Comparison of ENCODE assay signal across 8 mouse cellular contexts in the genomic region with DNA sequence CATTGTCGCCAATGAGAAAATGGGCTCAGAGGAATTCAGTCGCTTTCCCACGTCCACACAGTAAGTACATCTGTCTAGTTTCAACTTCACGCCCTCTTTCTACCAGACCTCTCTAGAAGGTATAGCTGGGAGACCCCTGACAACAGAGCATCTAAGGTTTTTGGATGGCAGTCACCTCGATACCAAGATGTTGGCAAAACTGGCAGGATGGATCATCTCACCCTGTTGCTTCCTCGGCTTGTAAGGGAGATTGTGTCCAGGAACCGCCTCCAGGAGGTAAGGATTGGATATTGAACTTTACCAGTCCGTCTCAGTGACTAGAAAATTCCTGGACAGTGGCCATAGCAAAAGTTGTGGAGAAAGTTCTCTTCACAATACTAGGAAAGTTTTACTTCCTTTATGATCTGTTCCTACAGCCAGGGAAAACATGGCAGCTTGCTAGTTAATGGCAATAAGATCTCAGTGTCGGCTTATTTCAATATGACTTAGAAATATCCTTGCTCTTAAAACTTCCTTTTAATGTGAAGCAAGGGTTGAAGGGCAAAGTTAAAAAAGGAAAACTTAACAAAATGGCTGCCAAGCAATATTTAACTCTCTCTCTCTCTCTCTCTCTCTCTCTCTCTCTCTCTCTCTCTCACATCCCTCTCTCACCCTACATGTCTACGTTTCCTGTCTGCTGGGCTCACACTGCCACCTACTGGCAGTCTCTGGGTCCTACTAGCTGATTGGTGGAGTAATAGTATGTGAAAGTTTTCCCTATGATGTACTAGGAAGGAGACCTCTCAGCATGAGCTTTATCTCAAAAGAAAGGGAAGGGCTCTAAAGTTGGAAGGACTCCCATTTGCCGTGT. TPM values are rescaled to one million over a fixed set of nuclear protein-coding genes. Genes with fewer than 3 reads are reported as not detected.
DNase-seq lines count a peak whose midpoint lies in the region; ATAC-seq and TF ChIP-seq lines count a peak whose summit lies in the region.

No protein-coding gene starts in this region.

- no peak overlapping the region for H3K9ac ChIP-seq in hindbrain, embryonic 14.5 days

- no peak overlapping the region for H3K4me2 ChIP-seq in hindbrain, embryonic 14.5 days (replicated peaks)

- WGBS in hindbrain, embryonic 14.5 days: 68% methylated on average over 11 of the region's 11 CpGs

- no peak overlapping the region for H3K27ac ChIP-seq in hindbrain, embryonic 14.5 days

- POLR2A ChIA-PET in Patski (lab: Charles Lee): interaction anchor here (0.6 to 1.5 kb wide), 6 partner anchors 12 to 580 kb away, joined by 3 to 10 read pairs (median 4); no protein-coding TSS in a partner anchor

- CTCF ChIA-PET in Patski (lab: Charles Lee): interaction anchor here (0.6 to 10.1 kb wide), 51 partner anchors 7 to 284 kb away, joined by 3 to 72 read pairs (median 4); a partner anchor contains a TSS

- no peaks in the 10 kb centered on the region for H3K9me3 ChIP-seq in hindbrain, embryonic 14.5 days (ENCODE audit: control insufficient read depth, low read length)

- H3K4me1 ChIP-seq in hindbrain, embryonic 14.5 days (replicated peaks; ENCODE audit: control insufficient read depth, insufficient read depth, low read length): peaks cover 13% of the 10 kb centered on the region

- H3K36me3 ChIP-seq in hindbrain, embryonic 14.5 days (replicated peaks; ENCODE audit: control insufficient read depth, insufficient read depth): 0 out of 2 replicates have a peak, but pooled peaks cover 3% of the 10 kb centered on the region

- H3K27me3 ChIP-seq in Patski: no peaks in the 10 kb centered on the region
- H3K27me3 ChIP-seq in hindbrain, embryonic 14.5 days (ENCODE audit: control insufficient read depth, insufficient read depth, low read length): no peaks in the 10 kb centered on the region

- in situ Hi-C loops in Patski (cut with MboI; ENCODE audit: low pct_unique_long_range_greater_than_20kb): loop anchor here (5.0 to 10.0 kb wide), 4 partner anchors 65 to 443 kb away; no protein-coding TSS in a partner anchor

- H3K4me3 ChIP-seq in hindbrain, embryonic 14.5 days (replicated peaks; ENCODE audit: low read length): no peak overlapping the region

- TF ChIP-seq CTCF in Patski (IDR thresholded peaks at IDR 0.05): no peak

- DNase-seq in Patski (ENCODE audit: low read depth, low spot score): peak; percentile 69
- DNase-seq in cerebellum, postnatal 25 days: peak; percentile 86 to 93
- DNase-seq in frontal cortex, postnatal 36 days (ENCODE audit: low spot score in 2 of 2): peak; percentile 84 to 91
- DNase-seq in hindbrain, embryonic 14.5 days (ENCODE audit: low spot score): peak; percentile 92
- peak; percentile 67 to 91 for DNase-seq in layer of hippocampus, postnatal 25 days (ENCODE audit: extremely low spot score in 1 of 2, low spot score in 1 of 2)
- peak; percentile 91 for DNase-seq in lung, postnatal 14 days
- DNase-seq in retina, embryonic 14.5 days (ENCODE audit: low spot score): peak; percentile 93
- DNase-seq in thymus, postnatal 36 days: peak; percentile 86 to 89

- no peak for ATAC-seq in Patski
- ATAC-seq in hindbrain, embryonic 14.5 days (ENCODE audit: low FRiP score): 0 out of 2 replicates have a peak, but pooled peaks have one; percentile 36

RNA-seq across cellular contexts. Expression of a gene that starts 1.7 kb away (rescaled TPM):
- 136 TPM for polyA plus RNA-seq in Patski (2021)
- 132 and 142 TPM in 2 replicates for polyA plus RNA-seq in hindbrain, embryonic 14.5 days (2014; fragmentation: Nextera tagmentation; extraction: Ambion mirVana)
- 10 to 100 TPM; 31.6 to 31.9 TPM for total RNA-seq in layer of hippocampus, postnatal 25 days (2021)

RNA-seq across cellular contexts. Expression of a gene that starts 7.1 kb away (rescaled TPM):
- 0.04 TPM for polyA plus RNA-seq in Patski (2021)
- polyA plus RNA-seq in hindbrain, embryonic 14.5 days (2014; fragmentation: Nextera tagmentation; extraction: Ambion mirVana): 3.6 and 3.9 TPM in 2 replicates
- 10 to 100 TPM; 15.2 to 18.6 TPM for total RNA-seq in layer of hippocampus, postnatal 25 days (2021)

RNA-seq across cellular contexts. Expression of a gene that starts 38.5 kb away (rescaled TPM):
- polyA plus RNA-seq in Patski (2021): 16.6 TPM
- polyA plus RNA-seq in hindbrain, embryonic 14.5 days (2014; fragmentation: Nextera tagmentation; extraction: Ambion mirVana): 11.1 and 11.3 TPM in 2 replicates
- 10 to 100 TPM; 66.8 to 67.7 TPM for total RNA-seq in layer of hippocampus, postnatal 25 days (2021)

RNA-seq across cellular contexts. Expression of a gene that starts 53.4 kb away (rescaled TPM):
- polyA plus RNA-seq in Patski (2021): 9.2 TPM
- 2.4 and 2.7 TPM in 2 replicates for polyA plus RNA-seq in hindbrain, embryonic 14.5 days (2014; fragmentation: Nextera tagmentation; extraction: Ambion mirVana)
- 10 to 100 TPM; 14.3 to 17.1 TPM for total RNA-seq in layer of hippocampus, postnatal 25 days (2021)

RNA-seq across cellular contexts. Expression of a gene that starts 55.0 kb away (rescaled TPM):
- 2.7 TPM for polyA plus RNA-seq in Patski (2021)
- 0.33 and 0.48 TPM in 2 replicates for polyA plus RNA-seq in hindbrain, embryonic 14.5 days (2014; fragmentation: Nextera tagmentation; extraction: Ambion mirVana)
- total RNA-seq in layer of hippocampus, postnatal 25 days (2021): not detected
